Mouse (Mus musculus) gastrocnemius, adult 2 months (tissue): Measurements from ENCODE around the gene Fam131c. TPM values are rescaled to one million over a fixed set of nuclear protein-coding genes. Genes with fewer than 3 reads are reported as not detected.

Source experiments
- DNase-seq: peaks from one replicate; pipeline ENCODE4 v3.0.0; 2022
- H3K27ac ChIP-seq: fragments of 200-600 bp; 2 replicates; pipeline ENCODE4 v1.8.1; 2022; ENCODE audit warnings: mild to moderate bottlenecking
- H3K4me3 ChIP-seq: fragments of 200-600 bp; 2 replicates; pipeline ENCODE4 v1.8.1; 2022; ENCODE audit warnings: mild to moderate bottlenecking, moderate library complexity
- CTCF ChIP-seq: fragments of 200-600 bp; IDR thresholded peaks from 2 replicates; pipeline ENCODE4 v1.8.1; 2022; ENCODE audit warnings: antibody characterized with exemption, mild to moderate bottlenecking, moderate library complexity
- intact Hi-C: fragments of 180-260 bp; cut with DNase I; formaldehyde crosslinking; loops from one replicate; pipeline ENCODE4 v1.15.1; 2025
- total RNA-seq, 2 experiments: library from RNA; stranded (reverse); gene quantifications; 2 replicates each; pipeline ENCODE4 v1.2.3; 2021

Fam131c gene
- total RNA-seq, 2 experiments from 2014 or later = 0.20 TPM; not detected in 1

DNA sequence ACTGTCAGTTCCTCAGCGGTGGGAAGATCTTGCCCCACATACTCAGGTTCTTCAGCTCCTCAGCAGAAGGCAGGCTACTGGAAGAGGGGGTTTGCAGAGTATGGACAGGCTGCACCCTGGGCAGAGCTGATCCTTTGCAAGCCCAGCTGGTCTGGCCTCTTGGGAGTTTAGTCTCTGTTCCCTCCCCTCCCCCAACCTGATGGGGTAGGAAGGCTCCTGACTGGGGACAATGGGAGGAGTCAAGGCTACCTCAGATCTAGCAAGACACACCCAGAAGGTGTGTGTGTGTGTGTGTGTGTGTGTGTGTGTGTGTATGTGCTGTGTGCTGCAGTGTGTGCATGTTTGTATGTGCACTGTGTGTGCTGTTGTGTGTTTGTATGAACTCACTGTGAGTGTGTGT, 29.2 kb upstream of the Fam131c start:
- intact Hi-C loops = no loop called here
- no peak for TF ChIP-seq CTCF

DNA sequence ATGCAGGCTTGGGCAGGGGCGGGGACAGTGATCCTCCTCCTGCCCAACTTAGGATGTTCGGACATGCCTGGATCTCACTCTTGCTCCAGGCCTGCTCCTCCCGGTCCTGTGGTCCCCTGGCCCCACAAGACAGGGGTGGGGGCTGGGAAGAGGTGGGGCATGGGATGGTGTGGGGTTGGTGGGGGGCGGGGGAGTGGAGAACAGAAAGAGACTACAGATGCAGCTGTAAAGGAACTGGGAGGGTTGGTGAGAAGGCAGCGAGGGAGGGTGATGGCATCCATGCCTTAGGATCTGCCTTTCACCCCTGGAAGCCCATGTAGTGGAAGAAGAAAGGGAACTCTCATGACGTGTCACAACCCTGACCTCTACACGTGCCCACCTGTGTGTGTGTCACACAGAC, 26.5 kb upstream of the Fam131c start:
- DNase-seq = no peak
- Histone ChIP-seq H3K4me3 (no peak overlapping the region), H3K27ac (no peak overlapping the region)
- no peak for TF ChIP-seq CTCF
- intact Hi-C loops = no loop called here

More for the DNA sequence above, 29.2 kb upstream of the Fam131c start:
- DNase-seq = no peak
- Histone ChIP-seq H3K4me3 (no peak overlapping the region), H3K27ac (no peak overlapping the region)

DNA sequence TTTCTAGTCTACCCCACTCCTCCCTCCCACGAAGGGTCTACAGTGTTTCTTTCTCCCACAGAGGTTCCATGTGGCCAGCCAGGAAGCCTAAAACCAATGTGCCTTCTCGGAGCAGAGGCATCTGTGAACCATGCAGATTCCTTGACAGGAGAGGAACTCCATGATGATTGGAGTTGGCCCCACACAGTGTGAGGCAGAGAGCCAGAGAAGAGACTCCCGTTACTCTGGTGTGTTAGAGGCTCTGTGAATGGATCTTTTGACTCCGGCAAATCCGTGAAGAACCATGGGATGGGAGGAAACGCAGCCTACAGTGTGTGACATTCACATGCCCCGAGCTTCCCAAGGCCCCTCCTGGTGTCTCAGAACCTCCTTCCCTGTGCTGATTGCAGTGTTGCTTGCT, 24.5 kb upstream of the Fam131c start:
- intact Hi-C loops = no loop called here
- no peak for TF ChIP-seq CTCF
- no peak for DNase-seq
- Histone ChIP-seq H3K4me3 (no peak overlapping the region), H3K27ac (no peak overlapping the region)

DNA sequence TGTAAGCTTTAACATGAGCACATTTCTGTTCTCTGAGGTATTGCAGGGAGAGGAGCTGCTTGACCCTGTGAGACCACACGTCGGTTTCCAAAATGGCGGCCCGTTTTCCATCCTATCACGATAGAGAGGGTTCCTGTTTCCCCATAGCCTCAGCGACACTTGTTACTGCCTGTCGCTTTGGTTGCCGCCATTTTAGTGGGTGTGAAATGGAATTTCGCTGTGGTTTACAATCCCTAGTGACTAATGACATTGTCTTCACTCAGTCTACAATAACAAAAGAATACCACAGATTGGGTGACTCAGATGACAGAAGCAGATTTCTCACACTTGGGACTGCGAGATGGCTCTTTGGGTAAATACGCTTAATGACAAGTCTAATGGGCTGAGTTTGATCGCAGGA, 22.8 kb upstream of the Fam131c start:
- DNase-seq = no peak
- Histone ChIP-seq H3K4me3 (no peak overlapping the region), H3K27ac (no peak overlapping the region)
- intact Hi-C loops = no loop called here
- TF ChIP-seq CTCF = no peak

DNA sequence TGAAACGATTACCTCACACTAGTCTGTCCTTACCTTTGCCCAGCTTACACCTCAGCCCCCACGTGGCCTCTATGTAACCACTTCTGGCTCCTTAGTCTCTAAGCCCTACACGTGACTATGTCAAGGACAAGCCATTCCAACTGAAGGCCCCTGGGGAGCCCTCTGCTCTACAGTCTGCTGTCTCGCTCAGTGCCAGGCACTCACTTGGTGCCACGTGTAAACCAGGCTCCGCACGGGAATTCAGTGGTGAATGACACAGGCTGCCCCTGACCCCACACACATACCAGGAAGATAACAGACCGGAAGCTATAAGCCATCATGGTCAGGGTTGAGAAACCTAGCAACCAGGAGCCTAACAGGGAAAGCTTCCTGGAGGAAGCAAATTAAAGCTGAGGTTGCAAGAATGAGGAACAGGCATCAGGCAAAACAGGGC, 20.6 kb upstream of the Fam131c start:
- intact Hi-C loops = no loop called here
- no peak overlapping the region for H3K4me3 ChIP-seq
- no peak for DNase-seq
- no peak overlapping the region for H3K27ac ChIP-seq
- no peak for TF ChIP-seq CTCF

DNA sequence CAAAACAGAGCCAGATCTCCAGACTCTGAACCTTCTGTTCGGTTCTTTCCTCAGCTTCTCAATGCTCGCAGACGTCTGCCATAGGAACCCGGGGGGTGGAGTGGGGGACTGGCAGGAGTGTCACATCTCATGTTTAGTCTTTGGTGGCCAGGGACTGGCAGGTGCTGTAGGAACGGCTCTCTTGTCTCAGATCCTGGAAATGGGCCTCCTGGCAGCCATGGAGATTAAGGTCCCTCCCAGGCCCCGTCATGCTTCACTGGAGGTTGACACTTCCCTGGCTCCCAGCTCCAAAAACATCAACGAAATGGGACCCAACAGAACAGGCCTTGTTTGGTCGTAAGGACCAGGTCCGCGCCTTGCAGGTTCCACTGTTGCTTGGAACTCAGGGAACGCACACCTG, 19.4 kb upstream of the Fam131c start:
- Histone ChIP-seq H3K4me3 (no peak overlapping the region), H3K27ac (no peak overlapping the region)
- DNase-seq = no peak
- no peak for TF ChIP-seq CTCF
- intact Hi-C loops = no loop called here

DNA sequence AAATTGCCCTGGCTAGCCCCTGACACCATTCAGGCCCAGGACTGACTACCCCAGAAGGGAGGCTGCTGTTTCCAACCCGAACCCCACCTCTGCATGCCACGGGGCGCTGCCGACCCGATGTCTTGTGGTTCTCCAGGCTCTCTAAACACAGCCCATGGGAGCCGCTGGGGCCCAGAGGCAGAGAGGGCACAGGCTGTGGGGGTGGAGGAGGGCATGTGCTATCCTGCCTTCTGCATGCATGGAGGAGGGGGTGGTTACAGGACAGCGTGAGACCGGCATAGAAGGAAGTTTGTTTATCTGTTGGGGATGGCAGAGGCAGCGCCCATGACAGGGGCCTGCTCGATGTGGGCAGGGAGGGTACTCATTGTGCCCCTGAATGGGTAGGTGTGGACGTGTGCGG, 18.0 kb upstream of the Fam131c start:
- Histone ChIP-seq H3K4me3 (no peak overlapping the region), H3K27ac (no peak overlapping the region)
- DNase-seq = no peak
- TF ChIP-seq CTCF = no peak
- intact Hi-C loops = no loop called here

DNA sequence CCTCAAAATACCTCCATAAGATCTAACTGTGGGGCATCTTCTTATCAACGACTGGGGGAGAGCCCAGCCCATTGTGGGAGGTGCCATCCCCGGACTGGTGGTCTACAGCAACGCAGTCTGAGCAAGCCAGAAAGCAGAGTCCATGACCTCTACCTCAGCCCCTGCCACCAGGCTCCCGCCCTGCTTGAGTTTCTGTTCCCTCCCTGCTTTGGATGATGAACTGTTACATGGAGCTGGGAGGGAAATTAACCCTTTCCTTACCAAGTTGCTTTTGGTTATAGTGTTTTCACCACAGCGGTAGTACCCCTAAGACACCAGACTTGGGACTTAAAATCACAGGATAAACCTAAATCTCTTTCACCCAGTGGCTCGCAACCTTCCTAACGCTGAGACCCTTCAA, 16.0 kb upstream of the Fam131c start:
- Histone ChIP-seq H3K4me3 (no peak overlapping the region), H3K27ac (no peak overlapping the region)
- DNase-seq = no peak
- intact Hi-C loops = no loop called here
- TF ChIP-seq CTCF = no peak

DNA sequence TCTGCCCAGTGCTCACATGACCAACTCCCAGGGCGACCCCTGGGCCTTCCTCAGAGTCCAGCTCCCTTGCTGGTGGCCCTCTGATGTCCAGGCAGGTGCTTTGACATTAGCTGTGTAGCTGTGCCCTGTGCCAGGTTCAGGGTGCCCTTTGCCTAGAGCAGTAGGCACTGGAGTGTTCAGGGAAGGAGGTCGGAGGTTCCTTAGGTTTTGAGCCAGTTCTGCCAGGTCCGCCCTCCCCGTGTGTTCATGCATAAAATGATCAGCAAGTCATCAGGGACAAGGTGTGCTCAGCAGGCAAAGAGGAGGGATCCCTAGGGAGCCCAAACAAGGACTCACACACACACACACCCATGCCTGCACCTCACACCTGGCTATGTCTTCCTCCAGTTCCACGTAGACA, 15.0 kb upstream of the Fam131c start:
- Histone ChIP-seq H3K4me3 (no peak overlapping the region), H3K27ac (peak overlapping the region; percentile 71)
- TF ChIP-seq CTCF = no peak
- DNase-seq = no peak
- intact Hi-C loops = no loop called here

DNA sequence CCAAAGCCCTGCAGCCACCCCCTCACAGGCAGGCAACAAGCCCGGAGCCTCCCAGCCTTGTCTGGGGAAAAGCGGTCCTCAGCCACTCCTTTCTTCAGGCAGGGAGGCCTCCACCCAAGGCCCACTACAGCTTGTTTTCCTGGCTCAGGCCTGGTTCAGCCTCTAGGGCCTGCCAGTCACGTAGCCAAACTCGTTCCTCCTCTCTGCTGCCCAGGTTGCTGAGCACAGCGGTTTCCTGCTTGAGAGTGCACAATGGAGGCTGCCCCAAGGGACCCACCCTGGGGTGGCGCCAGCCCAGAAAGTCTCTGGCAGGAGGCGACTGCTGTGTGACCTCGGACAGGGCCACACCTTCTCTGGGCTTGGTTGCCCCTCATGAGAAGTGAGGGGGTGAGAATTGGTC, 14.2 kb upstream of the Fam131c start:
- no peak overlapping the region for H3K4me3 ChIP-seq
- TF ChIP-seq CTCF = no peak
- DNase-seq = peak; percentile 61
- intact Hi-C loops = no loop called here
- peak overlapping the region; percentile 71 for H3K27ac ChIP-seq

DNA sequence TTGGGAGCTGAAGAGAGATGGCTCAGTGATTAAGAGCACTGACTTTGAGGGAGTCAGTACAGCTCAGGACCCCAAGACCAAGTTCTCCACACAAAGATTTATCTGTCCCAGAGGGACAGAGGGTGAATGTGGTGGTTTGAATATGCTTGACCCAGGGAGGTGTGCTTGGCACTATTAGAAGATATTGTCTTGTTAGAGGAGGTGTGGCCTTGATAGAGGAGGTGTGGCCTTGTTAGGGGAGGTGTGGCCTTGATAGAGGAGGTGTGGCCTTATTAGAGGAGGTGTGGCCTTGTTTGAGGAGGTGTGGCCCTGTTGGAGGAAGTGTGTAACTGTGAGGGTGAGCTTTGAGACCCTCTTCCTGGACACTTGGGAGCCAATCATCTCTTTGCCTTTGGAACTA, 10.2 kb upstream of the Fam131c start:
- Histone ChIP-seq H3K27ac (no peak overlapping the region), H3K4me3 (no peak overlapping the region)
- no peak for TF ChIP-seq CTCF
- no peak for DNase-seq
- intact Hi-C loops = no loop called here

DNA sequence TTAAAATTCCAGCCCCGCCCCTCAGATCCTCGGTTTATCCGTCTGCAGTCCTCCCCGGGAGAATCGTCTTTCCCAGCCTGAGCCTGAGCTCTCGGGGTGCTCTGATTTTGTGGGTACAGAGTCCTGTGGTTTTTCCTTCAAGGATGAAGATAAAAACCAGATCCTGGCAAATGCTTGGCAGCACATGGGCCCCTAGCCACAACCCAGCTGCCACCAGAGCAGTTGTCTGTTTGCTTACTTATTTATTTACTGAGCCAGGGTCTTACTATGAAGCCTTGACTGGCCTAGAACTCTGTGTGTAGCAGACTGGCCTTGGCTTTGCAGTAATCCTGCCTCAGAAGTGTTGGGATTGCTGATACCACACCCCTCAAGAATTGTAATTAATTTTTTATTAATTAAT, 8.8 kb upstream of the Fam131c start:
- no peak for TF ChIP-seq CTCF
- no peak overlapping the region for H3K27ac ChIP-seq
- intact Hi-C loops = no loop called here
- no peak overlapping the region for H3K4me3 ChIP-seq
- DNase-seq = no peak

DNA sequence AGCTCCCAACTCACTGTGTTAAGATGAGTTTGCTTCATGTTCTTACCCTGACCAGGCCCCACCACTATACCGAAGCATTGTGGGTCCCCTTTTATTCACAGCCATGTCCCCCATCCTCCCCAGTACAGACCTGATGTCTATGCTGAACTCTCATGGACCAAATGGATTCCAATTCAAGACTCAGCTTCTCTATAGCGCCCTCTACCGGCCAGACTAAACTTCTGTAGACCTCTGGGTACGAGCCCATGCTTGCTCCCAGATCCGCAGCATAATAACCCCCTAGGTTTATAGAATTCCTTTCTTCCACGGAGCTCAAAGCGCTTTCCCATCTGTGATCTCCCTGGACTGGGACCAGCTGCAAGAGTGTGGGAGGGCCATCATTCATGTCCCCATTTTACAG, 7.2 kb upstream of the Fam131c start:
- TF ChIP-seq CTCF = peak; percentile 52
- Histone ChIP-seq H3K4me3 (no peak overlapping the region), H3K27ac (no peak overlapping the region)
- intact Hi-C loops = loop anchor here (5.0 kb wide), 1 partner anchor 214 kb away; the partner anchor contains the start of gene Fbxo42
- DNase-seq = no peak

DNA sequence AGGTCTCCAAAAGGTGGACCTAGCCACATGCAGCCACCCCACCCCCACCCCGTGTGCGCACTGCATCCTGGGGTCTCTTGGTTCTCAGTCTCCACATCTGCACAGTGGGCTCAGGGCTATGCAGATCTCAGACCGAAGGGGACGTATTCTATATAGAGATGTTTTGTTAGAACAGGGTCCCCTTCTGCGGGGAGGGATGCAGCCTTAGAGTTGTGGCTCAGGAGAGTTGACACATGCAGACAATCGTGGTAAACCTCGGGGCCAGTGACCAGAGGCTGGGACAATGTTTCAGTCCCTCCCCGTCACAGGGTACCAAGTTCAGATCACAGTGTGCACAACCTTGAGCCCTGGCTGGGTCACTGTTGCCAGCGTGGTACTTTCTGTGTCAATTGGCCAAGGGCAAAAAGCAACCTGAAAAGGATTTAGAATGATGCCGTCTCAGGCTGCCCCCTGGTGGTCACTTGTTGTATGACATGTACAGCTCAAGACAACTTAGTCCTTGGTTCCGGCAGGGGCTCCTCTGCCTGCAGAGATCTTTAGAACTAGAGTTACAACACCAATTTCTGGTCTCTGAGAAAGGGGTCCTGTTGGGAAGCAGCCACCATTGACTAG, 5.0 kb upstream of the Fam131c start:
- intact Hi-C loops = loop anchor here (1.0 to 5.0 kb wide), 2 partner anchors 90 to 216 kb away; partner anchors contain the start of gene Fbxo42
- peak; percentile 78 for DNase-seq
- no peak overlapping the region for H3K4me3 ChIP-seq
- TF ChIP-seq CTCF = peak; percentile 88
- no peak overlapping the region for H3K27ac ChIP-seq

DNA sequence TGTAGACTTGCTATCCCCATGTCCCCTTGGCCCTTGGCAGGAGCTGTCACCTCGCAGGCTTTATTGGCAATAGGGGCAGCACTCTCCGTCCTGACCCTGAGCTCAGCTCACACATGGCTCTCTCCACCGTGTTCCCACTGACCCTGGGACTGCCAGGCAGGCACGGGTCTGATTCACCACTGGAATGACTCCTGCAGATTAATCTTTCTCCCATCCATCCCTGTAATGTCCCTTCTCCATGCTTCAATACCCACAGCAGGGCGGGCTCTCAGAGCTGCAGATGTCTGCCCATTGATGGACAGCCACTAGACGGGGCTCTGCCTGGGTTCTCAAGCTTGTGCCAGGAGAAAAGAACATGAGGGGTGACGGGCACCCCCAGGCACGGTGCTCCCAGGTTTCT, 2.9 kb upstream of the Fam131c start:
- no peak for DNase-seq
- no peak overlapping the region for H3K27ac ChIP-seq
- TF ChIP-seq CTCF = no peak
- intact Hi-C loops = no loop called here
- H3K4me3 ChIP-seq = no peak overlapping the region
